In genomic region chr17:25794998-25795397, GRCm38 (mm10) we compare ENCODE assay signal across 9 mouse cellular contexts. TPM values are rescaled to one million over a fixed set of nuclear protein-coding genes. Genes with fewer than 3 reads are reported as not detected.
DNase-seq lines count a peak whose midpoint lies in the region; ATAC-seq and TF ChIP-seq lines count a peak whose summit lies in the region.
"Had no signal": no experiment of that assay in that cellular context is flagged by ENCODE, and none has a peak within 500 bp of the region (broad histone marks: within the 10 kb centered on the region; RNA-seq: fewer than 3 reads in every experiment).

No protein-coding gene starts in this region.

- H3K9me3 ChIP-seq in liver, embryonic 12.5 days (replicated peaks), result no peaks in the 10 kb centered on the region
- H3K9me3 ChIP-seq in liver, postnatal 0 days (ENCODE audit: low read length), result no peaks in the 10 kb centered on the region
- H3K9me3 ChIP-seq in forebrain, embryonic 13.5 days (replicated peaks), result no peaks in the 10 kb centered on the region
- H3K9me3 ChIP-seq in limb, embryonic 11.5 days (ENCODE audit: control insufficient read depth, low read length), result no peaks in the 10 kb centered on the region
- H3K9me3 ChIP-seq in neural tube, embryonic 15.5 days (replicated peaks), result no peaks in the 10 kb centered on the region

- H3K4me1 ChIP-seq in liver, embryonic 12.5 days, result peaks cover 63% of the 10 kb centered on the region
- peaks cover 27% of the 10 kb centered on the region for H3K4me1 ChIP-seq in liver, postnatal 0 days (ENCODE audit: insufficient read depth)
- H3K4me1 ChIP-seq in forebrain, embryonic 13.5 days, result peaks cover 70% of the 10 kb centered on the region
- H3K4me1 ChIP-seq in limb, embryonic 11.5 days (ENCODE audit: control insufficient read depth, insufficient read depth, low read length), result peaks cover 35% of the 10 kb centered on the region
- H3K4me1 ChIP-seq in neural tube, embryonic 15.5 days, result peaks cover 67% of the 10 kb centered on the region

- TF ChIP-seq CTCF in liver, postnatal 0 days (IDR thresholded peaks at IDR 0.05; ENCODE audit: low read depth), result no peak

- no peak for ATAC-seq in liver, embryonic 12.5 days
- ATAC-seq in liver, postnatal 0 days, result no peak
- ATAC-seq in forebrain, embryonic 13.5 days, result no peak
- no peak for ATAC-seq in limb, embryonic 11.5 days (ENCODE audit: insufficient number of reproducible peaks, low FRiP score, low TSS enrichment, low read depth)
- no peak for ATAC-seq in neural tube, embryonic 15.5 days (ENCODE audit: low FRiP score)

- H3K27ac ChIP-seq in liver, embryonic 12.5 days, result no peak overlapping the region
- no peak overlapping the region for H3K27ac ChIP-seq in liver, postnatal 0 days (ENCODE audit: low read depth)
- H3K27ac ChIP-seq in forebrain, embryonic 13.5 days, result peak overlapping the region; percentile 94
- H3K27ac ChIP-seq in limb, embryonic 11.5 days (replicated peaks; ENCODE audit: low read depth, low read length), result no peak overlapping the region
- H3K27ac ChIP-seq in neural tube, embryonic 15.5 days (replicated peaks), result peak overlapping the region; percentile 93

- H3K36me3 ChIP-seq in liver, embryonic 12.5 days, result peaks cover 19% of the 10 kb centered on the region
- no peaks in the 10 kb centered on the region for H3K36me3 ChIP-seq in liver, postnatal 0 days (replicated peaks; ENCODE audit: insufficient read depth, low read length)
- H3K36me3 ChIP-seq in forebrain, embryonic 13.5 days (ENCODE audit: poor library complexity, severe bottlenecking), result 0 out of 2 replicates have a peak, but pooled peaks cover 5% of the 10 kb centered on the region
- H3K36me3 ChIP-seq in limb, embryonic 11.5 days (ENCODE audit: control insufficient read depth, insufficient read depth, low read length), result no peaks in the 10 kb centered on the region
- H3K36me3 ChIP-seq in neural tube, embryonic 15.5 days, result no peaks in the 10 kb centered on the region

- peak overlapping the region; percentile 95; the same call in 1 of the 2 replicates for H3K4me2 ChIP-seq in liver, embryonic 12.5 days
- H3K4me2 ChIP-seq in liver, postnatal 0 days (ENCODE audit: low read depth, low read length), result no peak overlapping the region
- peak overlapping the region; percentile 94 for H3K4me2 ChIP-seq in forebrain, embryonic 13.5 days
- peak overlapping the region; percentile 99; the same call in 1 of the 2 replicates for H3K4me2 ChIP-seq in limb, embryonic 11.5 days (ENCODE audit: low read depth, severe bottlenecking)
- peak overlapping the region; percentile 96 for H3K4me2 ChIP-seq in neural tube, embryonic 15.5 days

- no peak for DNase-seq in liver, postnatal 0 days
- DNase-seq in limb, embryonic 11.5 days (ENCODE audit: low spot score), result no peak
- no peak for DNase-seq in urinary bladder, adult 18-20 months (ENCODE audit: low spot score in 2 of 2)
- DNase-seq in thymus, postnatal 25 days, result no peak
- no peak for DNase-seq in embryo, embryonic 10 days (ENCODE audit: low spot score)
- DNase-seq: right cerebral cortex, postnatal 4 days had no signal

- H3K9ac ChIP-seq in liver, embryonic 12.5 days, result no peak overlapping the region
- H3K9ac ChIP-seq in liver, postnatal 0 days (replicated peaks), result no peak overlapping the region
- peak overlapping the region; percentile 75 for H3K9ac ChIP-seq in forebrain, embryonic 13.5 days
- no peak overlapping the region for H3K9ac ChIP-seq in limb, embryonic 11.5 days (ENCODE audit: low read length)
- peak overlapping the region; percentile 53; the same call in 1 of the 2 replicates for H3K9ac ChIP-seq in neural tube, embryonic 15.5 days (replicated peaks)

- no peak overlapping the region for H3K4me3 ChIP-seq in liver, embryonic 12.5 days
- H3K4me3 ChIP-seq in liver, postnatal 0 days (ENCODE audit: low read depth, low read length), result no peak overlapping the region
- peak overlapping the region; percentile 74 for H3K4me3 ChIP-seq in forebrain, embryonic 13.5 days
- H3K4me3 ChIP-seq in limb, embryonic 11.5 days (ENCODE audit: low read depth, low read length), result no peak overlapping the region
- H3K4me3 ChIP-seq in neural tube, embryonic 15.5 days (replicated peaks), result peak overlapping the region; percentile 57

- H3K27me3 ChIP-seq in liver, embryonic 12.5 days (replicated peaks), result no peaks in the 10 kb centered on the region
- no peaks in the 10 kb centered on the region for H3K27me3 ChIP-seq in liver, postnatal 0 days (ENCODE audit: insufficient read depth, low read length)
- H3K27me3 ChIP-seq in forebrain, embryonic 13.5 days, result no peaks in the 10 kb centered on the region
- no peaks in the 10 kb centered on the region for H3K27me3 ChIP-seq in limb, embryonic 11.5 days (ENCODE audit: control insufficient read depth, insufficient read depth, low read length)
- H3K27me3 ChIP-seq in neural tube, embryonic 15.5 days (replicated peaks), result no peaks in the 10 kb centered on the region

- 83% methylated on average over 17 of the region's 17 CpGs for WGBS in liver, embryonic 12.5 days (ENCODE audit: insufficient replicate concordance)
- WGBS in liver, postnatal 0 days (ENCODE audit: insufficient replicate concordance), result 86% methylated on average over 17 of the region's 17 CpGs
- 50% methylated on average over 17 of the region's 17 CpGs for WGBS in forebrain, embryonic 13.5 days
- WGBS in limb, embryonic 11.5 days, result 87% methylated on average over 17 of the region's 17 CpGs
- 55% methylated on average over 17 of the region's 17 CpGs for WGBS in neural tube, embryonic 15.5 days

- TF ChIP-seq EP300 in liver, postnatal 0 days (IDR thresholded peaks at IDR 0.05; ENCODE audit: low read depth), result no peak

RNA-seq across cellular contexts. Expression of gene AC134908.4, which starts 0.5 kb away (rescaled TPM):
- polyA plus RNA-seq in liver, embryonic 12.5 days (2016; fragmentation: Nextera tagmentation; extraction: Ambion mirVana), result not detected in 2 replicates
- not detected in 2 replicates for polyA plus RNA-seq in liver, postnatal 0 days (2015; fragmentation: Nextera tagmentation; extraction: Ambion mirVana)
- 1.8 TPM in 1 of 2 replicates, not detected in the other for polyA plus RNA-seq in forebrain, embryonic 13.5 days (2015; fragmentation: Nextera tagmentation; extraction: Ambion mirVana)
- 0.29 TPM in 1 of 2 replicates, not detected in the other for polyA plus RNA-seq in limb, embryonic 11.5 days (2014; fragmentation: Nextera tagmentation; extraction: Ambion mirVana)
- polyA plus RNA-seq in neural tube, embryonic 15.5 days (2015; fragmentation: Nextera tagmentation; extraction: Ambion mirVana), result 3.1 TPM in 1 of 2 replicates, not detected in the other

RNA-seq across cellular contexts. Expression of gene Metrn, which starts 1.9 kb away (rescaled TPM):
- 29.1 and 31.7 TPM in 2 replicates for polyA plus RNA-seq in liver, embryonic 12.5 days (2016; fragmentation: Nextera tagmentation; extraction: Ambion mirVana)
- polyA plus RNA-seq in liver, postnatal 0 days (2015; fragmentation: Nextera tagmentation; extraction: Ambion mirVana), result 11.9 TPM in 2 replicates
- polyA plus RNA-seq in forebrain, embryonic 13.5 days (2015; fragmentation: Nextera tagmentation; extraction: Ambion mirVana), result 43.7 and 53.7 TPM in 2 replicates
- polyA plus RNA-seq in limb, embryonic 11.5 days (2014; fragmentation: Nextera tagmentation; extraction: Ambion mirVana), result 13.3 and 15.0 TPM in 2 replicates
- 72.7 and 75.2 TPM in 2 replicates for polyA plus RNA-seq in neural tube, embryonic 15.5 days (2015; fragmentation: Nextera tagmentation; extraction: Ambion mirVana)

RNA-seq across cellular contexts. Expression of gene Fam173a, which starts 2.3 kb away (rescaled TPM):
- 59.8 and 68.1 TPM in 2 replicates for polyA plus RNA-seq in liver, embryonic 12.5 days (2016; fragmentation: Nextera tagmentation; extraction: Ambion mirVana)
- 51.5 and 51.6 TPM in 2 replicates for polyA plus RNA-seq in liver, postnatal 0 days (2015; fragmentation: Nextera tagmentation; extraction: Ambion mirVana)
- polyA plus RNA-seq in forebrain, embryonic 13.5 days (2015; fragmentation: Nextera tagmentation; extraction: Ambion mirVana), result 75.5 and 84.8 TPM in 2 replicates
- 52.3 and 53.4 TPM in 2 replicates for polyA plus RNA-seq in limb, embryonic 11.5 days (2014; fragmentation: Nextera tagmentation; extraction: Ambion mirVana)
- polyA plus RNA-seq in neural tube, embryonic 15.5 days (2015; fragmentation: Nextera tagmentation; extraction: Ambion mirVana), result 94.0 and 94.1 TPM in 2 replicates

RNA-seq across cellular contexts. Expression of gene Ccdc78, which starts 8.6 kb away (rescaled TPM):
- polyA plus RNA-seq in liver, embryonic 12.5 days (2016; fragmentation: Nextera tagmentation; extraction: Ambion mirVana), result 0.17 TPM in 1 of 2 replicates, not detected in the other
- not detected in 2 replicates for polyA plus RNA-seq in liver, postnatal 0 days (2015; fragmentation: Nextera tagmentation; extraction: Ambion mirVana)
- 0.21 and 0.23 TPM in 2 replicates for polyA plus RNA-seq in forebrain, embryonic 13.5 days (2015; fragmentation: Nextera tagmentation; extraction: Ambion mirVana)
- polyA plus RNA-seq in limb, embryonic 11.5 days (2014; fragmentation: Nextera tagmentation; extraction: Ambion mirVana), result 0.11 and 0.16 TPM in 2 replicates
- polyA plus RNA-seq in neural tube, embryonic 15.5 days (2015; fragmentation: Nextera tagmentation; extraction: Ambion mirVana), result 0.17 and 0.41 TPM in 2 replicates

RNA-seq across cellular contexts. Expression of gene Haghl, which starts 9.5 kb away (rescaled TPM):
- 11.4 and 11.9 TPM in 2 replicates for polyA plus RNA-seq in liver, embryonic 12.5 days (2016; fragmentation: Nextera tagmentation; extraction: Ambion mirVana)
- polyA plus RNA-seq in liver, postnatal 0 days (2015; fragmentation: Nextera tagmentation; extraction: Ambion mirVana), result 8.3 and 9.4 TPM in 2 replicates
- polyA plus RNA-seq in forebrain, embryonic 13.5 days (2015; fragmentation: Nextera tagmentation; extraction: Ambion mirVana), result 108 and 127 TPM in 2 replicates
- 62.7 and 68.0 TPM in 2 replicates for polyA plus RNA-seq in limb, embryonic 11.5 days (2014; fragmentation: Nextera tagmentation; extraction: Ambion mirVana)
- polyA plus RNA-seq in neural tube, embryonic 15.5 days (2015; fragmentation: Nextera tagmentation; extraction: Ambion mirVana), result 137 and 153 TPM in 2 replicates

Comparison
In these comparisons a context has a peak if more than half of its experiments do, and no peak if none do; other contexts are left out.
1. H3K27ac ChIP-seq: peak in forebrain, embryonic 13.5 days (single experiment) and neural tube, embryonic 15.5 days (single experiment); none in liver, embryonic 12.5 days (single experiment), liver, postnatal 0 days (single experiment) and limb, embryonic 11.5 days (single experiment).
2. H3K4me3 ChIP-seq: peak in forebrain, embryonic 13.5 days (single experiment) and neural tube, embryonic 15.5 days (single experiment); none in liver, embryonic 12.5 days (single experiment), liver, postnatal 0 days (single experiment) and limb, embryonic 11.5 days (single experiment).
3. H3K9ac ChIP-seq: peak in forebrain, embryonic 13.5 days (single experiment) and neural tube, embryonic 15.5 days (single experiment); none in liver, embryonic 12.5 days (single experiment), liver, postnatal 0 days (single experiment) and limb, embryonic 11.5 days (single experiment).